Mouse (Mus musculus) spleen, adult 2 months (tissue): ENCODE data around the gene Atp6v0e. TPM values are rescaled to one million over a fixed set of nuclear protein-coding genes. Genes with fewer than 3 reads are reported as not detected.

ENCODE experiments used
- DNase-seq, 2 experiments: peaks; one replicate each; pipeline versions ENCODE4 v3.0.0 to v3.0.0-alpha.2; 2012 to 2021; ENCODE audit warnings: low spot score in 2 of 2, low read depth in 1 of 2
- H3K27ac ChIP-seq: fragments of 200-500 bp; 2 replicates; pipeline ENCODE4 v1.5.1; 2012; ENCODE audit warnings: low read length, inconsistent platforms; ENCODE audit not compliant: insufficient read depth
- H3K27me3 ChIP-seq: fragments of 200-500 bp; 2 replicates; pipeline ENCODE4 v1.6.1; 2012; ENCODE audit warnings: mild to moderate bottlenecking, moderate library complexity, low read length, inconsistent platforms; ENCODE audit not compliant: control insufficient read depth, insufficient read depth
- H3K36me3 ChIP-seq: fragments of 200-500 bp; 2 replicates; pipeline ENCODE4 v1.6.1; 2012; ENCODE audit warnings: mild to moderate bottlenecking, low read length, inconsistent platforms; ENCODE audit not compliant: control insufficient read depth, insufficient read depth
- H3K4me1 ChIP-seq: fragments of 200-500 bp; 2 replicates; pipeline ENCODE4 v1.6.1; 2011; ENCODE audit warnings: inconsistent platforms; ENCODE audit not compliant: control insufficient read depth, insufficient read depth, insufficient read length
- H3K4me3 ChIP-seq: fragments of 200-500 bp; 2 replicates; pipeline ENCODE4 v1.5.1; 2011; ENCODE audit warnings: mild to moderate bottlenecking, inconsistent platforms; ENCODE audit not compliant: insufficient read depth, insufficient read length; ENCODE audit errors: extremely low read depth
- CTCF ChIP-seq: fragments of 200-500 bp; IDR thresholded peaks from 2 replicates; pipeline ENCODE4 v1.5.1; 2011; ENCODE audit warnings: mild to moderate bottlenecking, inconsistent platforms; ENCODE audit not compliant: insufficient read depth, insufficient read length, insufficient replicate concordance; ENCODE audit errors: extremely low read depth
- POLR2A ChIP-seq: fragments of 200-500 bp; IDR thresholded peaks from 2 replicates; pipeline ENCODE4 v1.6.1; 2011; ENCODE audit warnings: low read depth, low read length, inconsistent platforms
- WGBS: fragments of 180-500 bp; shearing (Covaris S2); methylation state at CpG from one replicate; pipeline ENCODE4 v1.1.7; 2018; 5-methylcytosine and 5-hydroxymethylcytosine counted together
- polyA plus RNA-seq: library from polyadenylated mRNA; depleted of rRNA; stranded (reverse); fragments of >200 nt; gene quantifications from 2 replicates; pipeline ENCODE4 v1.2.3, GENCODE M21; 2012

Gene Atp6v0e
- polyA plus RNA-seq, 1 experiment: 192 TPM

DNA sequence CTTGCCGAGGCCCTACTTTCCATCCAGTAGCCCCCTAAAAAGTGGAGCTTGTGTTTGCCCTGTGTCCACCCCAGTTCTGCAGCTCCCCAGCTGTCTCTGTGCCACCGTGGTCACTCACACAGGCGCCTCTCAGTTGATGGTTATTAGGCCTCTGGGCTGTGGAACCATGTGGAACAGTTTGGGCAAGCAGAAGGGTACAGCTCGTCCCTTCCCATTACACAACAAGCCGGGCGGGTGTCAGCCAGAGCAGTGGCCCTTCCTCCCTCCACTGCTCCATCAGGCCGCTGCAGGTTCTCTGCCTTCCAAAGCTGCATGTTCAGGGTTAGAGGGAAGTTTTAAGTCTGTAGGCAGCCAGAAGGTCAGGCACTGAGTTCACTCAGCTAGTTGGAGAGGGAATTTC is 28.1 kb downstream of the Atp6v0e start:
- Histone ChIP-seq H3K4me3 (no peak overlapping the region), H3K27me3 (no peaks in the 10 kb centered on the region), H3K36me3 (peaks cover 5% of the 10 kb centered on the region), H3K27ac (no peak overlapping the region), H3K4me1 (no peaks in the 10 kb centered on the region; the same call in 1 of the 2 replicates)
- WGBS: 88% methylated on average over 7 of the region's 7 CpGs
- TF ChIP-seq CTCF (no peak), POLR2A (no peak)
- no peak for DNase-seq

DNA sequence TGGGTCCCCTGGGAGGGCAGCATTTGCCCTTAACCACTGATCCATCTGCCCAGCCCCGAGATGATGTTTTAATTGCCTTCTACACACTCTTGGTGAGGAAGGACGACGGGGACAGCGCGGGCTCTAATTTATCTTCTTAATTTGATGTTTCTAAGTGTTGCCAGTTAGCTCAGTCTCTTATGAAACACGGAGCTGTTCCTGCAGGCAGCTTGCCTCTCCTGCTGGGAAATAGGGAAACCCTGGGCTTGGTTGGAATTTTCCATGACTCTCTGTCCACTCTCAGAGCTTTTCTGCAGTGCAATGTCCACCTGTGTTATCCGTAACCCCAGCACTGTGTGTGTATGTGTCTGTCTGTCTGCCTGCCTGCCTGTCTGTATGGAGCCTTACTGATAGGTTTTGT is 30.4 kb downstream of the Atp6v0e start:
- peaks cover 15% of the 10 kb centered on the region for H3K36me3 ChIP-seq
- no peaks in the 10 kb centered on the region for H3K27me3 ChIP-seq
- H3K4me3 ChIP-seq: no peak overlapping the region
- 86% methylated on average over 7 of the region's 7 CpGs for WGBS
- no peak for DNase-seq
- H3K27ac ChIP-seq: no peak overlapping the region
- no peaks in the 10 kb centered on the region; the same call in 1 of the 2 replicates for H3K4me1 ChIP-seq
- TF ChIP-seq POLR2A: no peak
- TF ChIP-seq CTCF: no peak

DNA sequence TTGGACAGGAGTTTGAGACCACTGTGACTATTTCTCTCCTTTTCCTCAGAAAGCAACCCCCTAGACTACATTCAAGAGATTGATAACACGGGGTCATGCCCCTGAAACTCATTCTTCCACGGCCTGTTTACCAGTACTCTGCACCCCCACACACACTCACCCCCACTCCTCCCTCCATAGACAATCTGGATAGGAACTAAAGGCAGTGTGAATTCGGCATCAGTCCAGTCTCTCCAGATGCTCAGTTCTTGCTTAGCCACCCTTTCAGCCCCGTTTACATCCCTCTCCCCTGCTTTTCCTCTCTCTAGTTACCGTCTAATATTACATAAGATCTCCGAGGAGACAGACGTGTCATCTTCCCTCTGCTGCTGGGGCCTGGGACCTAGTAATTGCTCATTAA is 31.1 kb downstream of the Atp6v0e start:
- no peak overlapping the region for H3K27ac ChIP-seq
- TF ChIP-seq CTCF (no peak), POLR2A (no peak)

DNA sequence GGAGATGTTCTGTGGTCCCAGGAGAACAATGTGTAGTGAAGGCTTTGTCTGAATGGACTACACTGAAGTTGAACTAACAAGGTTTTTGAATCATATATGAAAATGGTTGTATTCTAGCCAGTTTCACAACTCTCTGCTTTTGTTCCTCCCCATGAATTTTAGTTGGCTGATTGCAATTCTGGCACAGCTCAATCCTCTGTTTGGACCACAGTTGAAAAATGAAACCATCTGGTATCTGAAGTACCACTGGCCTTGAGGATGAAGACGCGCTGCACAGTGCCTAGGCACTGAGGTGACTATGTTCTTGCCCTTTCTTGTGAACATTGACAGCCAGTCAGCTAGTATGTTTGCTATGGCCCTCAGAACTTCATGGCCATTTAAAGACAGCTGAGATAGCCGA is 32.2 kb downstream of the Atp6v0e start:
- Histone ChIP-seq H3K27ac (no peak overlapping the region), H3K4me3 (no peak overlapping the region), H3K27me3 (no peaks in the 10 kb centered on the region), H3K36me3 (peaks cover 26% of the 10 kb centered on the region), H3K4me1 (no peaks in the 10 kb centered on the region; the same call in 1 of the 2 replicates)
- DNase-seq: no peak
- TF ChIP-seq CTCF: no peak
- TF ChIP-seq POLR2A: no peak
- WGBS: 93% methylated on average over 3 of the region's 3 CpGs

More for the DNA sequence above, 31.1 kb downstream of the Atp6v0e start:
- 86% methylated on average over 7 of the region's 7 CpGs for WGBS
- no peak overlapping the region for H3K4me3 ChIP-seq
- H3K27me3 ChIP-seq: no peaks in the 10 kb centered on the region
- no peak for DNase-seq
- peaks cover 18% of the 10 kb centered on the region for H3K36me3 ChIP-seq
- no peaks in the 10 kb centered on the region; the same call in 1 of the 2 replicates for H3K4me1 ChIP-seq

DNA sequence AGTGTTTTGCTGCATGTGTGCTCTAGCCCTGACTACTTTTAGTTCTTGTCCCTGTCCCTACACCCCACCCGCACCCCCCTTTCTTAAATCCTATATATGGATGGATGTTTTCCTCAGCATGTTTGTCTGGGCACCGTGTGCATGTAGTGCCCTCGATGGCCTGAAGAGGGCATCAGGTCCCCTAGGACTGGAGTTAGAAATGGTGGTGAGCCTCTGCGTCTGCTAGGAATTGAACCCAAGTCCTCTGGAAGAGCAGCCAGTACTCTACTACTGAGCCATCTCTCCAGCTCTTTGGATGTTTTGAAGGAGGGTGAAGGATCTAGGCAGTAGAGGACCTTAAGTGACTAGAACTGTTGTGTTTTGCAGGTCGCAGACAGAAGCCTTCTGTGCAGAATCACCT is 35.8 kb downstream of the Atp6v0e start:
- DNase-seq: peak in 1 of 2 experiments; percentile 17
- peaks cover 30% of the 10 kb centered on the region for H3K36me3 ChIP-seq
- no peak for TF ChIP-seq POLR2A
- TF ChIP-seq CTCF: peak; percentile 49; the same call in 1 of the 2 replicates
- H3K4me1 ChIP-seq: no peaks in the 10 kb centered on the region
- H3K27ac ChIP-seq: no peak overlapping the region
- 88% methylated on average over 5 of the region's 5 CpGs for WGBS
- H3K4me3 ChIP-seq: no peak overlapping the region
- H3K27me3 ChIP-seq: no peaks in the 10 kb centered on the region

DNA sequence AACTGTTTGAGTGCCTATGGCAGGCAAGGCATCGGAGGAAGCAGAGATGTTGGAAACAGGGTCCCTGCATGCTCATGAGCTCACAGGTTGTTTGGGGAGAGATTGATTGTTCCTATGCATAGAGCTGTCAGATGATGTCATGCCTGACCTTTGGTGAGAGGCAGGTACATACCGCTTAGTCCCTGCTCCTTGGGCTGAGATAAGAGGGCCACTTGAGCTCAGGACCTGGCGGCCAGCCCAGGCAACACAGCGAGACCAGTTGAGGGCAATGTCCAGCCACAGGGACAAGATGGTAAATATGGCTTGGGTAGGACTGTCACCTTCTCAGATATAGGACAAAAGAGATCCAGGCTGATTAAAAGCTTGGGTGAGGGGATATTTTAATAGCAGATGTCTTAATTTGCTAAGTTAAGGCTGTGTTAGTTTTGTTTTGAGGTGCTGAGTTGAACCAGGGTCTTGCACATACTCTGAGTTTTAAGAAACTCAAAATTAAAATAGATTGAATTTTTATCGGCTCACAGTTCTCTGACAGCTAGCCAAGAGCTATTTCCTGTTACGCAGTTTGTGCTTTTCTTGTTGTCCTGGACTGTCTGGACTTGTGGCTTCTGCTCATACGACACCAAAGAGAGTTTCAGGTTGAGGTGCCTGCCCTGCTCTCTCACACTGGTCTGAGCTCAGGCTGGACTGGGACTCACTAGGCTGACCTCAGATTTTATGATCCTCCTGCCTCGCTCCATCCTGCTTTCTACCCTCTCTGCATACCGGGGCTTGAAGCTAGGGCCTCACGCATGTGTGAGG is 37.0 kb downstream of the Atp6v0e start:
- Histone ChIP-seq H3K36me3 (peaks cover 30% of the 10 kb centered on the region), H3K27me3 (no peaks in the 10 kb centered on the region), H3K4me3 (no peak overlapping the region), H3K27ac (peak overlapping the region; percentile 18; the same call in 1 of the 2 replicates), H3K4me1 (no peaks in the 10 kb centered on the region)
- TF ChIP-seq POLR2A (no peak), CTCF (no peak)
- DNase-seq: no peak
- WGBS: 86% methylated on average over 10 of the region's 10 CpGs

DNA sequence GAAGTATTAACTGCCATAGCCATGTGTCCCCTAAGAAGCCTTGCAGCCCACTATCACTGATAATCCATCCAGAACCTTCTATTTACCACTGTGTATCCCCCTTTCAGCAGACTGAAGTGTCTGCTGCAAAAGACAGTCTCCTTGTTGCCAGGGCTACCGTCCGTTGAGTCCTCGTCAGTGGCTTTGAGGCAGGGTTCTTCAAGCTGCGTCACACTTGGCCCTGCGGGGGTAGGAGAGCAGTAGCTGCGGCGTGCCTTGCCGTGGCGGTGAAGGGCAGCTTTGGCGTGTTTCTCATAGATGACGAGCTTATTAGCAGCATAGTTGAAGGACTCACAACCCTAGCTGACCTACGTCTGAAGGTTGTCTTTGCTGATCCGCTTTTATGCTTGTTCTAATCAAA is 38.5 kb downstream of the Atp6v0e start:
- TF ChIP-seq POLR2A (no peak), CTCF (no peak)
- no peak overlapping the region for H3K27ac ChIP-seq
- WGBS: 92% methylated on average over 13 of the region's 13 CpGs
- no peak for DNase-seq
- peaks cover 2% of the 10 kb centered on the region; the same call in 1 of the 2 replicates for H3K4me1 ChIP-seq
- H3K36me3 ChIP-seq: peaks cover 25% of the 10 kb centered on the region
- H3K27me3 ChIP-seq: no peaks in the 10 kb centered on the region
- H3K4me3 ChIP-seq: no peak overlapping the region
